In genomic region chr6:94253943-94254342, GRCm38 (mm10) we compare ENCODE assay signal across 10 mouse cellular contexts. TPM values are rescaled to one million over a fixed set of nuclear protein-coding genes. Genes with fewer than 3 reads are reported as not detected.
DNase-seq lines count a peak whose midpoint lies in the region; ATAC-seq lines count a peak whose summit lies in the region.
"Had no signal": no experiment of that assay in that cellular context is flagged by ENCODE, and none has a peak within 500 bp of the region (broad histone marks: within the 10 kb centered on the region; RNA-seq: fewer than 3 reads in every experiment).

No protein-coding gene starts in this region.

- no peaks in the 10 kb centered on the region for H3K9me3 ChIP-seq in intestine, embryonic 16.5 days (ENCODE audit: control insufficient read depth, low read length)
- no peaks in the 10 kb centered on the region for H3K9me3 ChIP-seq in intestine, embryonic 15.5 days
- no peaks in the 10 kb centered on the region for H3K9me3 ChIP-seq in liver, embryonic 16.5 days (replicated peaks; ENCODE audit: control insufficient read depth, low read length)
- H3K9me3 ChIP-seq: limb, embryonic 13.5 days; neural tube, embryonic 12.5 days had no signal

- 67% methylated on average over 8 of the region's 8 CpGs for WGBS in intestine, embryonic 16.5 days
- 62% methylated on average over 8 of the region's 8 CpGs for WGBS in intestine, embryonic 15.5 days
- 15% methylated on average over 8 of the region's 8 CpGs for WGBS in liver, embryonic 16.5 days (ENCODE audit: insufficient replicate concordance)

- H3K27me3 ChIP-seq in intestine, embryonic 16.5 days (replicated peaks; ENCODE audit: control insufficient read depth, insufficient read depth, low read length), result no peaks in the 10 kb centered on the region
- no peaks in the 10 kb centered on the region for H3K27me3 ChIP-seq in intestine, embryonic 15.5 days (replicated peaks)
- H3K27me3 ChIP-seq in liver, embryonic 16.5 days (ENCODE audit: control insufficient read depth, insufficient read depth, low read depth, low read length), result no peaks in the 10 kb centered on the region
- H3K27me3 ChIP-seq: limb, embryonic 13.5 days; neural tube, embryonic 12.5 days had no signal

- DNase-seq in MN1 (ENCODE audit: low spot score), result peak; percentile 65
- no peak for DNase-seq in left cerebral cortex, adult 18-20 months (ENCODE audit: low spot score in 2 of 2)
- DNase-seq in spleen, postnatal 10 days (ENCODE audit: low spot score in 2 of 2), result no peak
- DNase-seq: kidney, postnatal 14 days had no signal

- H3K4me1 ChIP-seq in intestine, embryonic 16.5 days (ENCODE audit: control insufficient read depth, insufficient read depth, low read length), result peaks cover 35% of the 10 kb centered on the region
- H3K4me1 ChIP-seq in intestine, embryonic 15.5 days (replicated peaks), result peaks cover 27% of the 10 kb centered on the region
- peaks cover 7% of the 10 kb centered on the region for H3K4me1 ChIP-seq in liver, embryonic 16.5 days (ENCODE audit: control insufficient read depth, low read depth, low read length)

- no peak overlapping the region for H3K9ac ChIP-seq in intestine, embryonic 16.5 days (ENCODE audit: low read depth, low read length)
- no peak overlapping the region for H3K9ac ChIP-seq in intestine, embryonic 15.5 days
- no peak overlapping the region for H3K9ac ChIP-seq in liver, embryonic 16.5 days (ENCODE audit: low read depth, low read length)
- H3K9ac ChIP-seq: limb, embryonic 13.5 days; neural tube, embryonic 12.5 days had no signal

- no peak overlapping the region for H3K4me3 ChIP-seq in intestine, embryonic 16.5 days (ENCODE audit: low read length)
- H3K4me3 ChIP-seq in intestine, embryonic 15.5 days (replicated peaks), result no peak overlapping the region
- no peak overlapping the region for H3K4me3 ChIP-seq in liver, embryonic 16.5 days (ENCODE audit: low read depth, low read length)
- H3K4me3 ChIP-seq: limb, embryonic 13.5 days; neural tube, embryonic 12.5 days had no signal

- no peaks in the 10 kb centered on the region for H3K36me3 ChIP-seq in intestine, embryonic 16.5 days (ENCODE audit: control insufficient read depth, insufficient read depth, low read length)
- H3K36me3 ChIP-seq in intestine, embryonic 15.5 days, result no peaks in the 10 kb centered on the region
- H3K36me3 ChIP-seq in liver, embryonic 16.5 days (ENCODE audit: control insufficient read depth, insufficient read depth), result no peaks in the 10 kb centered on the region
- H3K36me3 ChIP-seq: limb, embryonic 13.5 days; neural tube, embryonic 12.5 days had no signal

- peak; percentile 17; the same call in 1 of the 2 replicates for ATAC-seq in intestine, embryonic 16.5 days
- ATAC-seq in intestine, embryonic 15.5 days, result no peak
- peak; percentile 100 for ATAC-seq in granulocyte monocyte progenitor cell, adult 5-6 weeks (replicated peaks; ENCODE audit: poor library complexity, severe bottlenecking)
- ATAC-seq in liver, embryonic 16.5 days (ENCODE audit: low read depth), result peak; percentile 46

- H3K27ac ChIP-seq in intestine, embryonic 16.5 days (ENCODE audit: low read length), result no peak overlapping the region
- H3K27ac ChIP-seq in intestine, embryonic 15.5 days, result no peak overlapping the region
- no peak overlapping the region for H3K27ac ChIP-seq in liver, embryonic 16.5 days (ENCODE audit: low read length)
- H3K27ac ChIP-seq: limb, embryonic 13.5 days; neural tube, embryonic 12.5 days had no signal

- H3K4me2 ChIP-seq in intestine, embryonic 16.5 days (ENCODE audit: low read depth, low read length), result no peak overlapping the region
- H3K4me2 ChIP-seq in intestine, embryonic 15.5 days (replicated peaks), result no peak overlapping the region
- H3K4me2 ChIP-seq in liver, embryonic 16.5 days (ENCODE audit: low read depth, low read length), result no peak overlapping the region
- H3K4me2 ChIP-seq: limb, embryonic 13.5 days; neural tube, embryonic 12.5 days had no signal

RNA-seq across cellular contexts. Expression of gene Magi1, which starts 29.8 kb away (rescaled TPM):
- polyA plus RNA-seq in intestine, embryonic 16.5 days (2015; fragmentation: Nextera tagmentation; extraction: Ambion mirVana), result 6.7 and 6.8 TPM in 2 replicates
- polyA plus RNA-seq in intestine, embryonic 15.5 days (2015; fragmentation: Nextera tagmentation; extraction: Ambion mirVana), result 10.1 and 10.2 TPM in 2 replicates
- total RNA-seq in granulocyte monocyte progenitor cell, adult 5-6 weeks (2014; fragmentation: Nextera tagmentation), result not detected in 2 replicates
- 0.09 and 0.10 TPM in 2 replicates for total RNA-seq in granulocyte monocyte progenitor cell, adult 5-6 weeks (2017)
- polyA plus RNA-seq in liver, embryonic 16.5 days (2015; fragmentation: Nextera tagmentation; extraction: Ambion mirVana), result 1.1 and 1.3 TPM in 2 replicates
- total RNA-seq in left cerebral cortex, adult 18-20 months (2021), result 10 to 100 TPM; 71.0 to 87.5 TPM
